Mouse (Mus musculus) frontal cortex, postnatal 10 days (tissue): ENCODE measurements at regions not wholly inside any gene's neighbourhood (a gene's known extent, or its start where the extent isn't known, plus 50 kb on each side); places are given as distances from the start of the nearest gene placed in this dataset.
"Not testable (repeated sequence)": the region's sequence is repeated elsewhere in the genome, so short reads cannot be mapped to it uniquely, and the experiment has no call there.

Source experiments
- DNase-seq, 2 experiments: peaks; one replicate each; pipeline ENCODE4 v3.0.0; 2022; ENCODE audit warnings: low spot score in 2 of 2, mixed read lengths in 1 of 2

DNA sequence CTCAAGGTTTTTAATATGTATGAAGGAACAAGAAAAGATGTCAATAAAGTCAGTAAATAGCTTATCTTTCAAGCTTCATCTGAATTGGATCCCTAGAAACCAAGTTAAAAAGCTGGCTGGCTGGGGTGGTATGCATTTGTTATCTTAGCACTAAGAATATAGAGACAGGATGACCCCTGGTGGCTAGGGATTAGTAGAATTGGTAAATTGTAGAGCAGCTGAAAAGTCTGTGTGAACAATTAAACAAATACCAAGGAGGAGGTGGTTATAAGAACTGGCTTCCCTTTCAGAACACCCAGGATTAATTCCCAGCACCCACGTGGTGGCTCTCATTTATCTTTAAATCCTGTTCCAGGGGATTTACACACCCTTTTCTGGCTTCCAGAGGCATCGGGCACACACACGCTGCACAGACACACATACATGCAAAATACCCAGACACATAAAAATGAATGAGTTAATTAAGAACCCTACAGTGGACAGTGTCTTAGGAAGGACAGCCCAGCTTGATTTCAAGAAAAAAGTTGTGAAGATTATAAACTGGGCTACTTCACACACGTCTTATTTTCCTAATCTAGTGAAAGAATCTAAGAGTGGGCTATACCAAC lies 170.5 kb downstream of the Pdzph1 start:
- peak in 1 of 2 experiments; percentile 14 for DNase-seq

DNA sequence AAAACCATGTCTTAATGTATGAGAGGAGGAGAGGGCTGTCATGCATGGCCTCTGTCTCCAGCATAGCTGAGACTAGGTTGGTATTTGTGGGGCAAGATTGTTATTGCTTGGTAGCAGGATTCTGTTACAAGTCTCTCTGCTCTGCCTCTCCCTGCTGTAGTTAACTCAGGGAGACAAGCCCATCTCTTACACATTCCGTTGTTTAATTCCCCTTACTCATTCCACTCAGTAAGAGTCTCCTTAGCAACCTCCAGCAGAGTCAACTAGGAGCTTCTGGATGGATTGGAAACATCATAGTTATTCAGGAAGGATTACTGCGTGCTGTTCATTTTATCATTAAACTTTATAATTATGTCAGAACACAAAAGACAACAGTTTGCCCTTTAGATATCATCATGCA lies 171.8 kb downstream of the Pdzph1 start:
- no peak for DNase-seq

DNA sequence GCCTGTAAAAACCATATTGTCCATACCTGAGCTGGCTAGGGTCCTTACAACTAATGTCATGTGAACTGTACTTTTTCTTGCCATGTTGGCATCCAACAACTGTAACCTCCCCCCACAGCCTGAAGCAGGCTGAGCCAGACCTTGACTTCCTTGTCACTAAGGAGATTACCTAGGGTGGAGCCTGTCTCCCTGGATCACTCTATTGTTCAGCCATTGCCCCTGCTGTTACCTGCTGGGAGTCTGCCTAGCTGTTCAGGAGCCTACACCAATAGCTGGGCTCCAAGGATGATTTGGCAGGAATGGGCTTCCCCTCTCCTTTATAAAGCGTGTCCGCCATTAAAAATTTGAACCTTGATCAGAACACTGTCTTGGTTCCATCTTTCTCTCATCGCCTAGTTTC lies 215.7 kb downstream of the Pdzph1 start:
- DNase-seq, result not testable (repeated sequence)

DNA sequence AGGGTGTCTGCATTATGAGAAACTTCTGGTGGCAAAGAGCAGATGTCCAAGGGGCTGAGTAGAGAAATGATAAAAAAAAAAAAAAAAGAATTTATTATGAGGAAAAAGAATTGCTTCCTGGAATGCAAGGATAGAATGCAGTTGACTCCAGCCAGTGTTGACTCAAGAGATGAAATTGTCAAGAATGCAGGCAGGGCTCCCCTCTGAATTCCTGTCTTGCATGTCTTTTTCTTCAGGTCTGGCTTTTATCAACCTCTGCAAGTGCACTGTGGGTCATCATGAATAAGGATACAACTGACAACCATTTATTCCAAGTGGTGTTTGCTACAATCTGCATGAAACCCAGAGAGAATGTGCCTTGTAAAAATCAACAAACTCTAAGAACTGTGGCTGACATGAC lies 217.6 kb downstream of the Pdzph1 start:
- DNase-seq, result no peak

DNA sequence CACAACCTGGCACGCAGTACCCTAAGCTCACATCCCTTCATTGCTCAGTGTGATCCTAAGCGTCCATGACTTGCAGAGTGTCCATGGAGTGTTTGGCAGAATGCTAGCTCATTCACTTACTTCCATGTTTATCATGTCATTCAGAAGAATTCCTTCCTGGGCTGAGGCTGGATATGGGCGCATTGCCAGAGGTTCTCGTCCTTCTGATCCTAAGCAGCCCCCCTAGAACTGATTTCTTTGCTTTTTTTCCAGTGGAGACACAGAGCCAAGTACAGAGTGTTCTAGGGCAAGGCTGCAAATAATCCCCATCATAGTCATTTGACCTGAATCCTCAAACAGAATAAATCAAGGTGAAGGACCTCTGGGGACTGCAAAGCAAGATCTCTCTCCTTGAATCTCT lies 226.0 kb downstream of the Pdzph1 start:
- DNase-seq, result no peak

DNA sequence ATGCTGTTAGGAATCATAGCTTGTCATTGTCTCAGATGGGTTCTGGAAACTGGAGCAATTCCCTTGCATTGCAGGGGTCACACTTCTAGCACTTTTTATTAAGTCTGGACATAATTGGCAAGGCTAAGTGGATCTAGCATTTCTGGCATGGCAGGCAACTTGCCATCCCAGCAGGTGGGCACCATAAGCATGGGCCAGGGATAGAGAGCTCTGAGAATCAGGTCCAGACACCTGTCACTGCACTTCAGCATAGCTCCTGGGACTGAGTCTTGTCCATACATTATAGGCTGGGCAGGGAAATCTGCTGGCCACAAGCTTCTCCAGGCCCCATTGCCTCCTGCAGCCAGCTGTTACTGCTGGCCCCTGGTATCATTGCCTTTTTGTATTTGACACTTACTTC lies 242.2 kb downstream of the Pdzph1 start:
- DNase-seq, result no peak

DNA sequence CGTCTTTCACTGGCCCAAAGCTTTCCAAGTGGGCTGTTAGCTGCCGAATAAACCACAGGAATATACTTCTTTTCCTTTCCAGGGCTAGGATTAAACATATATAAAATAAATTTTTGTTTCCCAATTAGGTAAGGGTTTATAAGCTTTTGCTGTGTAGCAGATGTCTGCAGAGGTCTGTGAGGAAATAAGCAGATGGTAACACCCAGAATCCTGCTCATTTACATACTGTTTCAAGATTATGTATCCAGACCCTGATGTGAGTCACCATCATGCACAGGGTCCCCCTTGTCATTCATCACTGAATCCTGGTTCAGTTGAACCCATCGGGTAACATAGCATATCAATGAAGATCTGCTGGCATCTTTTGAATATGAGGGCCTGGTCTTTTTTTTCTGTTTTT lies 242.9 kb downstream of the Pdzph1 start:
- no peak for DNase-seq

DNA sequence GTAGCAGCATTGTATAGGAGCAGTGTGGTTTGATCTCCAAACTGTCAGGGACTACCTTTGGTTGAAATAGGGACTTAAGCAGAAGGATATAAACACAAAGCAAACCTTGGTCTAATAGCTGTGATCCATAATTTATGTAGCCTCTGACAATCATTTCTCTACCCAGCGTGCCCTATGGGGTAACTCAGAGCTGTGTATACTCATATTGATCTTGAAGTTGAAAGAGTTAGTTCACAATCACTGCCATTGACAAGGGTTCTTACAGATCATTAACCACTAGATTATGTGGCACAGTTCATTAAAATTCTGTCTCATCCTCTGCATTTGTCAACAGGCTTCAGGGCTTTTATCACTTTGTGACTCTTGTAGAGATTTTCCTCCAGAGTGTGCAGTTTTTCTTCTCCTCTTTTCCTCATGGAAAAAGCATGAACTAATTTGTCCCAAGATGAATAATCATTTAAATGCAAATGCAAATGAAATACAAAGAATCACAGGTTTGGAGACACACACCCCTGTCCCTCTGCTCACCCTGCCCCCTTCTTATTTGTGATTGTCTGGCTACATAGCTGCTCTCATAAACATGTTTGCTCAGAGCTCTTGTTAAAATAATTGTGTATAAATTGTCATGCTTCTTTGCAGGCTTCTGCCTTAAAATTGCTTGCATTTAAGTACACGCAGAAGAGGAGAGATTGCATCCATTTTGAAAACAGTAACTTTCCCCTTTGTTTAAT lies 280.3 kb downstream of the Pdzph1 start:
- DNase-seq, result no peak

DNA sequence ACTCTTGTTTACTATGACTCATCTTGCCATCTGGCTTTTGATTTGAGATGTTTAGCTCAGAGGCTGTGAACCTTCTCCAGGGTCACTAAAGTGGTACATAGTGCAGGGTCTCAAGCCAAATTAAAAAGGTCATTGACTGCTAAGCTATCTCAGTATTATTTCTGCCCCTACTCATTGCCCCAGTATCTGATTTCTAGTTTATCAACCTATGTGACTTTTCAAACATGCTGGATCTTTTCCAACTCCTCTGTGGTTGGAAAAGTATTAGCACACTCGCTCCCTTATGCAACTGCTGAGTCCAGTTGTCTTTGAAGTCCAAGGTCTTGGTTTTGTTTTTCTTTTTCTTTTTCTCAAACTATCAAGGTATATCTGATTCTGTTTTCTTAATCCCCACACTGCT lies 301.0 kb downstream of the Pdzph1 start:
- DNase-seq, result no peak

DNA sequence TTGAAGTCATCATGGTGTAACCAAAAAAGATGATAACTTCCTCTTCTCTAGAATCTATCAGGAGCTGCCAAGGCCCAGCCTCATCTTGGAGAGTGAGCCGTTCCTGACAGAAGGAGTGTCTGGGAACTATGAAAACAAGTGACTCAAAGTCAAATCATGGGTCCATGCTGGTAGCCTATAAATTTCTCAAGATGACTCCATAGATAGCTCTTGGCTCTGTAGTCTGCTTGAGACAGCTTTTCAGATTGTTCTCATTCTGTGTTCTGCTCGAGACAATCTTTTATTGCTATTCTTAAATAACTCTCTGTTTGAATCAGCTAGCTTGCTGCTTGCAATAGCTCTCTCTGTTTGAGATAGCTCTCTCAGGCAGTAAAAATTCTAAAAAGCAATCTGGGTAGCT lies 318.9 kb downstream of the Pdzph1 start:
- peak in 1 of 2 experiments; percentile 8 for DNase-seq

DNA sequence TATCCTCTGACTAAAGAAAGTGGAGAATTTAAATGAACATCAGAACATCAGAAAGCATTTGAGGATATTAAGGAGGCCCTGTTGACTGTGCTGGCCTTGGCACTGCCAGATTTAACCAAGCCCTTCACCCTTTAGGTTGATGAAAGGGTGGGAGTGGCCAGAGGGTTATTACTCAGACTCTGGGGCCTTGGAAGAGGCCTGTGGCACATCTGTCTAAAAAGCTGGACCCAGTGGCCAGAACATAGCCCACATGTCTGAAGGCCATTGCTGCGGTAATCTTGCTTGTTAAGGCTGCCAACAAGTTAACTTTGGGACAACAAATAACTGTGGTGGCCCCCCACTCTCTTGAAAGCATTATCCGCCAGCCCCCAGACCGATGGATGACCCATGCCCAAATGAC lies 323.1 kb downstream of the Pdzph1 start:
- DNase-seq, result no peak

DNA sequence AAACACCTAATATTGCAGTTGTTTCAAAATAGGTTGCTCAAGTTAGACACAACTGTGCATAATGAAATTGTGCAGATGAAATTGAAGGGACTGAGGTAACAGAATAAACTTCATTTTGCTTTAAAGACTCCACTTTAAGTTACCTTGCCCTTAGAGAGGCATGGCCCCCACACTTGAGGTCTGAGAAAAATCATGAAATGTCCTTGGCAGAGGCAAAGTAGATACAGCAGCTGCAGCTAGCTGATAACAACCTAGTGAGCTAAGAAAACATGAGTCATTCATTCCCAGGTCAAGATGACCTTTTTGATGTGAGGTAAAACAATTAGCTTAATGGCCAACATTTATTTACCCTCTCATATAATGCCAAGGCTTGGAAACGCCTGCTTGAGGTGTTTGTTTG lies 347.4 kb downstream of the Pdzph1 start:
- DNase-seq, result no peak

DNA sequence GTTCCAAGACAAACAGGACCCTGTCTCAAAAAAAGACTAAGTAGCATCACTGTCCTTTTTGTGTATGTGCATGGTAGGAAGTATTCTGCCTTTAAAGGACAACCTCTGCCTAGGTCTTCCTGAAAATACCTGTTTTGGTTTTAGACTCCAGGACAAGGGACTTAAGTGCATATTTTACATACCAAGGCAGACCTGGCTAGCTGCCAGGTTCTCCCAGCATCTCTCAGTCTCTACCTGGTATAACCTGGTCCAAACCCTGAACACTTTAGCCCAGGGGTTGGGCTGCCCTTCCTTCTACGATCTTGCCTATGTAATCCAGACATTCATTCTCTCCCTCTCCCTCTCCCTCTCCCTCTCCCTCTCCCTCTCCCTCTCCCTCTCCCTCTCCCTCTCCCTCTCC lies 348.9 kb downstream of the Pdzph1 start:
- no peak for DNase-seq

DNA sequence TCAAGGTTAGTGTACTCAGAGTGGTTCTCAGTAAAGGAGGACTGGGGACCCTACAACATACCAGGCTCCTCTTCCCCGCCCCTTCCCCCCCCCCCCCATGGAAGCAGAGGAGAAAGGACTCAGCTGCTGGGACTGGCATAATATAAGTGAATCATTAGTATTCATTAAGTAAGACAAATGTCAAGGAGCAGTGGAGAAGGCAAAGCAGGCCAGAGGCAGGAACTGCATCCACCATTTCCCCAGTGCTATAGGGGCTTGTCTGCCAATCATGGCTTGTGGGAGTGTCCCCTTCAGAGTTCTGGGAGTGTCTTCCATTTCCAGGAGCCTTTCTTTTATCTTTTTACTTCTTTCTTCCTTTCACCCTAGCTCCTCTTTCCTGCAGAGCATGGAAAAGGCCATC lies 392.3 kb downstream of the Pdzph1 start:
- no peak for DNase-seq

DNA sequence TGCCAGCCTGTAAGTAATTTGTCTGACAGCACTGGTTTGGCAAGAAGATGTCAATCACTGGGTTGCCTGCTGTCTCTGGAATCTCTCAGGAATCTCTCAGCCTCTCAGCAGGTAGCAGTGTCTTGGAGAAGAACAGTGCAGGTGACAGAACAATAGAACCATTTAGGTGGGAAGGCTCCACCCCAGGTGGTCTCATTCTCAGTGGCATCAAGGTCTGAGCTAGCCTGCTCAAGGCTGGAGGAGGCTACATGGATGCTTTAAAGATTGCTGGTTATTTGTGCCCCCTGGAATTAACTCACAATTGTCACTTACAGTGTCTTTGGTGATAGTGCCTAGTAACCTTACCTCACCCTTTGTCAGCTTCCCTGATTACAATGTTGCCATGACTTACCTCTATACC lies 394.5 kb downstream of the Pdzph1 start:
- DNase-seq, result no peak

DNA sequence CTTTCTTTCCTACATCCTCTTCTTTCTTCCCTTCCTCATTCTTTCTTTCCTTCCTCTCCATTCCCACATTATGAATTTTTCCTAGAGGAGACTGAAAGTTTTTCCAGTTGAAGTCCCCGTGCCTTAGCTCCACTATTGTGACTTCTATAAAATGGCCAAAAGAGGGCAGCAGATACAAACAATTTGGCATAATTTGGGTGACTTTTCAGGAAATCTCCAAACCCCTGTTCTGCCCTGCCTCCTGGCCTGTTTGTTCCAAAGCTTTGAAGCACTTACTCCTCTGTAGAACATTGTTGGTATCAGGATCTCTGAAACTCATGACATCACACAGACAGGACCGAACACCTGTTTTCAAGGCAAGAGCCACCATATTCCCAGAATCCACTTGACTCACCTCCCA lies 403.2 kb downstream of the Pdzph1 start:
- DNase-seq, result no peak

DNA sequence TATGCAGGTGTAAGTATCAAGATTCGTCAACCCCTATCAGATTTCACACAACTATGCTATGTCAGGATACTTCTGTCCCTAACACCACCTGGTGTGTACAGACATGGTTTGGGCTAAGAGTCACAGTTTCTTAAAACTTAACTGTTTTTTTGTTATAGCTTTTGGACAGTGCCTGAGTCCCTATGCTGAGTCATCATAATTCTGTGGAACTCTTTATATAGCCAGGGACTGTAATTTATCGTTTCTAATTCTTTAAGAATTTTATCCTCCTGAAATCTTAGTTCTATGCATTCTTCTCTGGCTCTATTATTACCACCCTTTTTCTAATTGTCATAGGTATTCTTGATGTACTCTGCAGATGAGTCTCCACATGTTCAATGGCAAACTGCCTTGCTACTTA lies 418.3 kb downstream of the Pdzph1 start:
- DNase-seq, result no peak
